Comparison of ENCODE assay signal across 14 mouse cellular contexts in genomic region chr5:39000643-39001042, GRCm38 (mm10).
DNase-seq lines count a peak whose midpoint lies in the region; ATAC-seq and TF ChIP-seq lines count a peak whose summit lies in the region.
"Had no signal": no experiment of that assay in that cellular context is flagged by ENCODE, and none has a peak within 500 bp of the region (broad histone marks: within the 10 kb centered on the region; RNA-seq: fewer than 3 reads in every experiment).

No protein-coding gene starts in this region.

- TF ChIP-seq CTCF in forebrain, postnatal 0 days (IDR thresholded peaks at IDR 0.05; ENCODE audit: low read depth), result no peak

- no peak overlapping the region for H3K4me2 ChIP-seq in forebrain, postnatal 0 days (ENCODE audit: low read depth)
- H3K4me2 ChIP-seq in forebrain, embryonic 15.5 days (replicated peaks), result no peak overlapping the region
- H3K4me2 ChIP-seq: embryonic facial prominence, embryonic 12.5 days had no signal

- H3K4me1 ChIP-seq in forebrain, postnatal 0 days (ENCODE audit: insufficient read depth), result 0 out of 2 replicates have a peak, but pooled peaks cover 3% of the 10 kb centered on the region
- H3K4me1 ChIP-seq in forebrain, embryonic 15.5 days, result no peaks in the 10 kb centered on the region
- H3K4me1 ChIP-seq: embryonic facial prominence, embryonic 10.5 days; embryonic facial prominence, embryonic 12.5 days had no signal

- DNase-seq in cerebellum, adult 9-11 months, result peak; percentile 8
- DNase-seq in cerebellum, postnatal 25 days, result peak; percentile 10 to 11
- DNase-seq in cerebellum, adult 11-12 months, result no peak
- DNase-seq in forebrain, postnatal 0 days, result no peak
- peak; percentile 36 for DNase-seq in brain, adult 2 months (ENCODE audit: low read depth, low spot score)
- DNase-seq in retina, embryonic 14.5 days (ENCODE audit: low spot score), result no peak
- DNase-seq: cerebellum, adult 11 months; cerebellum, postnatal 36 days; gastrocnemius, postnatal 14 days had no signal

- H3K9me3 ChIP-seq in forebrain, postnatal 0 days (ENCODE audit: low read length), result no peaks in the 10 kb centered on the region
- H3K9me3 ChIP-seq in forebrain, embryonic 15.5 days, result no peaks in the 10 kb centered on the region
- H3K9me3 ChIP-seq: embryonic facial prominence, embryonic 10.5 days; embryonic facial prominence, embryonic 12.5 days had no signal

- H3K9ac ChIP-seq in forebrain, postnatal 0 days, result no peak overlapping the region
- no peak overlapping the region for H3K9ac ChIP-seq in forebrain, embryonic 15.5 days (replicated peaks)
- H3K9ac ChIP-seq: embryonic facial prominence, embryonic 12.5 days had no signal

- no peak for ATAC-seq in cerebellum, adult (ENCODE audit: insufficient number of reproducible peaks, low FRiP score, low TSS enrichment)
- peak; percentile 69 for ATAC-seq in forebrain, postnatal 0 days
- no peak for ATAC-seq in forebrain, embryonic 15.5 days (replicated peaks)
- ATAC-seq: forebrain, embryonic 16.5 days had no signal

- H3K36me3 ChIP-seq in forebrain, postnatal 0 days (ENCODE audit: insufficient read depth), result no peaks in the 10 kb centered on the region
- no peaks in the 10 kb centered on the region for H3K36me3 ChIP-seq in forebrain, embryonic 15.5 days
- H3K36me3 ChIP-seq: embryonic facial prominence, embryonic 10.5 days; embryonic facial prominence, embryonic 12.5 days had no signal

- H3K27ac ChIP-seq in forebrain, postnatal 0 days (ENCODE audit: low read depth, low read length), result no peak overlapping the region
- no peak overlapping the region for H3K27ac ChIP-seq in forebrain, embryonic 15.5 days (replicated peaks)
- H3K27ac ChIP-seq: embryonic facial prominence, embryonic 10.5 days; embryonic facial prominence, embryonic 12.5 days had no signal

- no peak overlapping the region for H3K4me3 ChIP-seq in forebrain, postnatal 0 days (ENCODE audit: low read depth, low read length)
- no peak overlapping the region for H3K4me3 ChIP-seq in forebrain, embryonic 15.5 days
- H3K4me3 ChIP-seq: embryonic facial prominence, embryonic 10.5 days; embryonic facial prominence, embryonic 12.5 days had no signal

- no peaks in the 10 kb centered on the region for H3K27me3 ChIP-seq in forebrain, postnatal 0 days (ENCODE audit: insufficient read depth, low read length)
- no peaks in the 10 kb centered on the region for H3K27me3 ChIP-seq in forebrain, embryonic 15.5 days
- H3K27me3 ChIP-seq: embryonic facial prominence, embryonic 12.5 days had no signal

- WGBS in forebrain, postnatal 0 days, result 73% methylated on average over 4 of the region's 4 CpGs
- 82% methylated on average over 4 of the region's 4 CpGs for WGBS in forebrain, embryonic 15.5 days

Comparison
In these comparisons a context has a peak if more than half of its experiments do, and no peak if none do; other contexts are left out.
1. DNase-seq: peak in cerebellum, adult 9-11 months (single experiment), cerebellum, postnatal 25 days (2 of 2) and brain, adult 2 months (single experiment); none in cerebellum, adult 11-12 months (single experiment), forebrain, postnatal 0 days (single experiment) and retina, embryonic 14.5 days (single experiment).